Mouse (Mus musculus) brown adipose tissue, adult 24 weeks (tissue): ENCODE data around the gene Slfnl1. TPM values are rescaled to one million over a fixed set of nuclear protein-coding genes. Genes with fewer than 3 reads are reported as not detected.

Source experiments
- H3K27ac ChIP-seq: fragments of 200-500 bp; replicated peaks from 2 replicates; pipeline ENCODE4 v1.5.1; 2012; ENCODE audit warnings: low read depth, mild to moderate bottlenecking, low read length
- H3K4me1 ChIP-seq: fragments of 200-500 bp; 2 replicates; pipeline ENCODE4 v1.6.1; 2012; ENCODE audit warnings: low read length, mixed read lengths; ENCODE audit not compliant: control insufficient read depth, insufficient read depth, insufficient read length
- H3K4me3 ChIP-seq: fragments of 200-500 bp; 2 replicates; pipeline ENCODE4 v1.5.1; 2012; ENCODE audit warnings: low read depth, mild to moderate bottlenecking, low read length, moderate library complexity; ENCODE audit not compliant: insufficient read depth
- polyA plus RNA-seq: library from polyadenylated mRNA; stranded (reverse); fragments of >200 nt; gene quantifications from 2 replicates; pipeline ENCODE4 v1.2.4, GENCODE M21; 2012; ENCODE audit not compliant: missing spikeins, insufficient read depth, insufficient read length

Slfnl1 gene
- polyA plus RNA-seq, 1 experiment: not detected

- peak overlapping the region; percentile 31 for H3K27ac ChIP-seq
- peak overlapping the region; percentile 97 for H3K4me3 ChIP-seq
- peaks cover 6% of the 10 kb centered on the region; the same call in 1 of the 2 replicates for H3K4me1 ChIP-seq
These were observed 37.0 kb downstream of the Slfnl1 start for GRCm38 (mm10) chr4:120569025-120569424.

GRCm38 (mm10) chr4:120569486-120570437 lies 37.7 kb downstream of the Slfnl1 start, which contains the start of gene Ctps:
Gene Ctps (minus strand): TSS chr4:120570276.
- Histone ChIP-seq H3K27ac (peak within 1 kb of the TSS; percentile 73), H3K4me3 (peak within 1 kb of the TSS; percentile 97), H3K4me1 (peaks cover 6% of the 10 kb centered on the region; the same call in 1 of the 2 replicates)

GRCm38 (mm10) chr4:120570438-120571069 lies 38.5 kb downstream of the Slfnl1 start:
- Histone ChIP-seq H3K27ac (peak overlapping the region; percentile 73), H3K4me3 (peak overlapping the region; percentile 97), H3K4me1 (peaks cover 6% of the 10 kb centered on the region; the same call in 1 of the 2 replicates)

GRCm38 (mm10) chr4:120571070-120571464 lies 39.0 kb downstream of the Slfnl1 start:
- H3K4me3 ChIP-seq: no peak overlapping the region

GRCm38 (mm10) chr4:120571691-120572090 lies 39.7 kb downstream of the Slfnl1 start:
- no peak overlapping the region for H3K4me3 ChIP-seq
- no peak overlapping the region for H3K27ac ChIP-seq

More at GRCm38 (mm10) chr4:120571070-120571464, 39.0 kb downstream of the Slfnl1 start:
- Histone ChIP-seq H3K27ac (no peak overlapping the region), H3K4me1 (peaks cover 6% of the 10 kb centered on the region; the same call in 1 of the 2 replicates)

GRCm38 (mm10) chr4:120580894-120581293 lies 48.9 kb downstream of the Slfnl1 start:
- Histone ChIP-seq H3K27ac (no peak overlapping the region), H3K4me1 (no peaks in the 10 kb centered on the region), H3K4me3 (no peak overlapping the region)

More at GRCm38 (mm10) chr4:120571691-120572090, 39.7 kb downstream of the Slfnl1 start:
- peaks cover 6% of the 10 kb centered on the region; the same call in 1 of the 2 replicates for H3K4me1 ChIP-seq

GRCm38 (mm10) chr4:120581711-120582110 lies 49.7 kb downstream of the Slfnl1 start:
- Histone ChIP-seq H3K27ac (no peak overlapping the region), H3K4me1 (no peaks in the 10 kb centered on the region)

More at GRCm38 (mm10) chr4:120581711-120582110, 49.7 kb downstream of the Slfnl1 start:
- H3K4me3 ChIP-seq: no peak overlapping the region

Other genes starting within 250 kb of the Slfnl1 start
- not detected in 2 replicates for gene Foxo6, start 244.9 kb upstream of the Slfnl1 start, polyA plus RNA-seq
- 7.6 and 10.3 TPM in 2 replicates for gene Scmh1, start 127.0 kb upstream of the Slfnl1 start, polyA plus RNA-seq
- gene Ctps, start 38.0 kb downstream of the Slfnl1 start, polyA plus RNA-seq: 4.3 and 5.6 TPM in 2 replicates
- not detected in 2 replicates for gene Gm8439, start 56.5 kb downstream of the Slfnl1 start, polyA plus RNA-seq
- not detected in 2 replicates for gene Cited4, start 134.3 kb downstream of the Slfnl1 start, polyA plus RNA-seq
- gene Kcnq4, start 216.4 kb downstream of the Slfnl1 start, polyA plus RNA-seq: 0.59 and 0.88 TPM in 2 replicates